Mouse (Mus musculus): Measurements from ENCODE around the gene Gm5615. TPM values are rescaled to one million over a fixed set of nuclear protein-coding genes. Genes with fewer than 3 reads are reported as not detected.

Gene Gm5615
- polyA plus RNA-seq (2015; fragmentation: Nextera tagmentation; extraction: Ambion mirVana): not detected in 2 replicates

- ATAC-seq (ENCODE audit: insufficient number of reproducible peaks, low FRiP score, low TSS enrichment, low read depth): no peak
- Histone ChIP-seq H3K27ac (no peak within 1 kb of the TSS), H3K27me3 (no peaks in the 10 kb centered on the region), H3K4me2 (no peak within 1 kb of the TSS), H3K9me3 (no peaks in the 10 kb centered on the region), H3K4me1 (no peaks in the 10 kb centered on the region), H3K4me3 (no peak within 1 kb of the TSS), H3K9ac (no peak within 1 kb of the TSS), H3K36me3 (no peaks in the 10 kb centered on the region)
- 94% methylated on average over 2 of the region's 2 CpGs for WGBS
Observed at GRCm38 (mm10) chr9:36541863-36542262, at the start of gene Gm5615. Gene Gm5615, minus strand, starts transcription at chr9:36541963.

- no peak within 1 kb of the TSS for H3K27ac ChIP-seq
- WGBS: 58% methylated on average over 1 of the region's 1 CpGs
- no peaks in the 10 kb centered on the region for H3K27me3 ChIP-seq
- H3K36me3 ChIP-seq: no peaks in the 10 kb centered on the region
- H3K4me1 ChIP-seq: no peaks in the 10 kb centered on the region
- no peak for ATAC-seq (ENCODE audit: insufficient number of reproducible peaks, low FRiP score, low TSS enrichment, low read depth)
- H3K4me2 ChIP-seq: no peak within 1 kb of the TSS
- H3K4me3 ChIP-seq: no peak within 1 kb of the TSS
- no peaks in the 10 kb centered on the region; the same call in 1 of the 2 replicates for H3K9me3 ChIP-seq
- H3K9ac ChIP-seq: no peak within 1 kb of the TSS
Observed at GRCm38 (mm10) chr9:36582535-36582934, 40.8 kb upstream of the Gm5615 start, which contains the start of gene Gm17689. Gene Gm17689, minus strand, starts transcription at chr9:36582635.

GRCm38 (mm10) chr9:36504211-36504610 lies 37.6 kb downstream of the Gm5615 start:
- Histone ChIP-seq H3K27me3 (no peaks in the 10 kb centered on the region), H3K9me3 (no peaks in the 10 kb centered on the region), H3K4me1 (no peaks in the 10 kb centered on the region), H3K9ac (no peak overlapping the region), H3K4me3 (no peak overlapping the region), H3K27ac (no peak overlapping the region), H3K4me2 (no peak overlapping the region), H3K36me3 (no peaks in the 10 kb centered on the region)
- ATAC-seq (ENCODE audit: insufficient number of reproducible peaks, low FRiP score, low TSS enrichment, low read depth): no peak
- WGBS: 75% methylated on average over 5 of the region's 5 CpGs

- Histone ChIP-seq H3K9ac (no peak overlapping the region), H3K27ac (no peak overlapping the region), H3K4me1 (no peaks in the 10 kb centered on the region), H3K9me3 (no peaks in the 10 kb centered on the region; the same call in 1 of the 2 replicates), H3K36me3 (no peaks in the 10 kb centered on the region), H3K4me2 (no peak overlapping the region), H3K27me3 (no peaks in the 10 kb centered on the region), H3K4me3 (no peak overlapping the region)
- 56% methylated on average over 1 of the region's 1 CpGs for WGBS
- ATAC-seq (ENCODE audit: insufficient number of reproducible peaks, low FRiP score, low TSS enrichment, low read depth): no peak
Observed at GRCm38 (mm10) chr9:36495824-36496223, 45.9 kb downstream of the Gm5615 start.

GRCm38 (mm10) chr9:36494501-36495220 lies 47.1 kb downstream of the Gm5615 start:
- Histone ChIP-seq H3K27me3 (no peaks in the 10 kb centered on the region), H3K4me3 (no peak overlapping the region), H3K36me3 (no peaks in the 10 kb centered on the region), H3K27ac (no peak overlapping the region), H3K4me2 (no peak overlapping the region), H3K9me3 (no peaks in the 10 kb centered on the region; the same call in 1 of the 2 replicates), H3K9ac (no peak overlapping the region), H3K4me1 (no peaks in the 10 kb centered on the region)
- WGBS: 84% methylated on average over 4 of the region's 4 CpGs
- no peak for ATAC-seq (ENCODE audit: insufficient number of reproducible peaks, low FRiP score, low TSS enrichment, low read depth)

Other genes starting within 250 kb of the Gm5615 start
- gene Gm7257, start 110.1 kb downstream of the Gm5615 start, polyA plus RNA-seq (2015; fragmentation: Nextera tagmentation; extraction: Ambion mirVana): not detected in 2 replicates
- gene Gm9513, start 66.3 kb downstream of the Gm5615 start, polyA plus RNA-seq (2015; fragmentation: Nextera tagmentation; extraction: Ambion mirVana): not detected in 2 replicates
- gene Gm17689, start 40.7 kb upstream of the Gm5615 start, polyA plus RNA-seq (2015; fragmentation: Nextera tagmentation; extraction: Ambion mirVana): not detected in 2 replicates
- not detected in 2 replicates for gene A630095E13Rik, start 101.4 kb upstream of the Gm5615 start, polyA plus RNA-seq (2015; fragmentation: Nextera tagmentation; extraction: Ambion mirVana)
- not detected in 2 replicates for gene Acrv1, start 151.3 kb upstream of the Gm5615 start, polyA plus RNA-seq (2015; fragmentation: Nextera tagmentation; extraction: Ambion mirVana)
- 24.4 and 26.0 TPM in 2 replicates for gene Chek1, start 185.1 kb upstream of the Gm5615 start, polyA plus RNA-seq (2015; fragmentation: Nextera tagmentation; extraction: Ambion mirVana)
- gene Stt3a, start 225.7 kb upstream of the Gm5615 start, polyA plus RNA-seq (2015; fragmentation: Nextera tagmentation; extraction: Ambion mirVana): 315 and 320 TPM in 2 replicates